ENCODE assay signal across 8 mouse cellular contexts in the genomic region with DNA sequence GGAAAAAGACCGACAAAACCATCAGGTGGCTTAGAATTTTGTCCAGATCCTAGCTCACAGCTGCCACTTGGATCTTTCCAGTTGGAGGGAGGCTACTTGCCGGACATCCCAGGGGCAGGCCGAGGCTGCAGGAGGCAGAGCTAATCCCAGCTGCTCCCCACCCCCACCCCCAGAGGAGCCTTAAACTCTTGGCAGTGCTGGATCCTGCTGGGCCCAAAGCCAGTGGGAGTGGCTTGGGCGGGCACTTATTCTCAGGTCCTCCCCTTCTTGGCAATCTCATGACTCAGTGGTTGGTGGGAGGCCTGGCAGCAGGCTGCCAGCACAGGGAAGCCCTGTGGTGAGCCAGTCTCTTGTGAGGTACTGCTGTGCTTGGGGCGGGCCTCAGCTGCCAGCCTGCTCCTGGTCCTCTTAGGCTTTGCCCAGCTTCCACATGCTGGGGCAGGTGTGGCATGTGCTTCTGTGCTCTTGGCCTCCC. TPM values are rescaled to one million over a fixed set of nuclear protein-coding genes. Genes with fewer than 3 reads are reported as not detected.
A peak's percentile ranks its signal among the peaks of the same experiment; 100 is the strongest.
DNase-seq lines count a peak whose midpoint lies in the region; ATAC-seq and TF ChIP-seq lines count a peak whose summit lies in the region.

No protein-coding gene starts in this region.

- no peaks in the 10 kb centered on the region for H3K36me3 ChIP-seq in ES-Bruce4 (ENCODE audit: control insufficient read depth, insufficient read depth, low read length, poor library complexity, severe bottlenecking)
- no peaks in the 10 kb centered on the region for H3K36me3 ChIP-seq in lung, embryonic 14.5 days (ENCODE audit: insufficient read depth)

- DNase-seq in cerebellum, adult 18-20 months = peak; percentile 78 to 82
- DNase-seq in heart, postnatal 4 days = peak; percentile 93
- DNase-seq in layer of hippocampus, adult 2 months (ENCODE audit: low spot score in 2 of 2) = peak; percentile 90 to 92
- DNase-seq in lung, embryonic 14.5 days = peak; percentile 97
- DNase-seq in ovary, postnatal 14 days (ENCODE audit: low spot score) = peak; percentile 86
- no peak for DNase-seq in yolk sac, embryonic 10.5 days (ENCODE audit: low spot score)

- no peaks in the 10 kb centered on the region for H3K9me3 ChIP-seq in ES-Bruce4 (replicated peaks; ENCODE audit: control insufficient read depth, insufficient read depth, low read length, poor library complexity, severe bottlenecking)
- H3K9me3 ChIP-seq in lung, embryonic 14.5 days (ENCODE audit: low read depth, low read length) = no peaks in the 10 kb centered on the region

- H3K4me1 ChIP-seq in ES-Bruce4 (ENCODE audit: control insufficient read depth, insufficient read depth, low read length) = peaks cover 4% of the 10 kb centered on the region
- peaks cover 17% of the 10 kb centered on the region for H3K4me1 ChIP-seq in lung, embryonic 14.5 days (ENCODE audit: insufficient read depth)

- H3K9ac ChIP-seq in ES-Bruce4 (ENCODE audit: low read depth, poor library complexity, severe bottlenecking) = no peak overlapping the region
- no peak overlapping the region for H3K9ac ChIP-seq in lung, embryonic 14.5 days

- TF ChIP-seq EP300 in ES-Bruce4 (IDR thresholded peaks at IDR 0.05; ENCODE audit: insufficient read depth, low read depth, low read length) = 0 out of 2 replicates have a peak, but pooled peaks have one; percentile 6

- H3K27me3 ChIP-seq in ES-Bruce4 (ENCODE audit: control insufficient read depth, insufficient read depth, low read length, poor library complexity, severe bottlenecking) = no peaks in the 10 kb centered on the region
- H3K27me3 ChIP-seq in lung, embryonic 14.5 days (ENCODE audit: insufficient read depth, low read length) = no peaks in the 10 kb centered on the region

- WGBS in lung, embryonic 14.5 days = 24% methylated on average over 5 of the region's 5 CpGs

- H3K4me2 ChIP-seq in lung, embryonic 14.5 days = no peak overlapping the region

- no peak overlapping the region for H3K4me3 ChIP-seq in ES-Bruce4 (ENCODE audit: low read depth, low read length)
- no peak overlapping the region for H3K4me3 ChIP-seq in layer of hippocampus, adult 2 months
- no peak overlapping the region for H3K4me3 ChIP-seq in lung, embryonic 14.5 days (ENCODE audit: low read depth, low read length)

- no peak overlapping the region for H3K27ac ChIP-seq in ES-Bruce4 (ENCODE audit: insufficient read depth, low read length)
- H3K27ac ChIP-seq in layer of hippocampus, adult 2 months = peak overlapping the region; percentile 86
- H3K27ac ChIP-seq in lung, embryonic 14.5 days (ENCODE audit: low read depth) = no peak overlapping the region

- TF ChIP-seq CTCF in ES-Bruce4 (IDR thresholded peaks at IDR 0.05; ENCODE audit: low read depth, low read length) = no peak
- TF ChIP-seq CTCF in layer of hippocampus, adult 2 months (conservative IDR thresholded peaks at IDR 0.05) = no peak
- no peak for TF ChIP-seq CTCF in lung, embryonic 14.5 days (IDR thresholded peaks at IDR 0.05; ENCODE audit: low read depth)

- no peak for TF ChIP-seq POLR2A in ES-Bruce4 (IDR thresholded peaks at IDR 0.05; ENCODE audit: insufficient read depth, low read length)

- peak; percentile 77 for ATAC-seq in frontal cortex, adult (ENCODE audit: low TSS enrichment)
- ATAC-seq in lung, embryonic 14.5 days (ENCODE audit: insufficient read depth) = peak; percentile 89

RNA-seq across cellular contexts. Expression of a gene that starts 10.8 kb away (rescaled TPM):
- polyA plus RNA-seq in ES-Bruce4 (2011; ENCODE audit: insufficient read depth, insufficient read length, low read depth, missing spikeins) = 49.2 and 50.4 TPM in 2 replicates
- total RNA-seq in heart, postnatal 4 days (2021) = 10 to 100 TPM; 23.9 to 26.0 TPM
- total RNA-seq in layer of hippocampus, adult 2 months (2021) = 100 to 1,000 TPM; 115 to 139 TPM
- 34.3 and 34.7 TPM in 2 replicates for polyA plus RNA-seq in lung, embryonic 14.5 days (2014; fragmentation: Nextera tagmentation; extraction: Ambion mirVana)

RNA-seq across cellular contexts. Expression of a gene that starts 17.8 kb away (rescaled TPM):
- 2.8 TPM in 1 of 2 replicates, not detected in the other for polyA plus RNA-seq in ES-Bruce4 (2011; ENCODE audit: insufficient read depth, insufficient read length, low read depth, missing spikeins)
- total RNA-seq in heart, postnatal 4 days (2021) = 1 to 10 TPM in 1 of 2 experiments, not detected in 1; 1.2 TPM
- total RNA-seq in layer of hippocampus, adult 2 months (2021) = 1 to 10 TPM in 1 of 2 experiments, not detected in 1; 1.2 TPM
- 1.2 and 2.4 TPM in 2 replicates for polyA plus RNA-seq in lung, embryonic 14.5 days (2014; fragmentation: Nextera tagmentation; extraction: Ambion mirVana)

RNA-seq across cellular contexts. Expression of a gene that starts 27.0 kb away (rescaled TPM):
- 2.1 and 2.8 TPM in 2 replicates for polyA plus RNA-seq in ES-Bruce4 (2011; ENCODE audit: insufficient read depth, insufficient read length, low read depth, missing spikeins)
- total RNA-seq in heart, postnatal 4 days (2021) = 1 to 10 TPM in 1 of 2 experiments, under 1 TPM in 1; 0.83 to 1.8 TPM
- 1 to 10 TPM; 1.8 to 2.2 TPM for total RNA-seq in layer of hippocampus, adult 2 months (2021)
- polyA plus RNA-seq in lung, embryonic 14.5 days (2014; fragmentation: Nextera tagmentation; extraction: Ambion mirVana) = 0.41 and 0.76 TPM in 2 replicates

RNA-seq across cellular contexts. Expression of a gene that starts 39.5 kb away (rescaled TPM):
- polyA plus RNA-seq in ES-Bruce4 (2011; ENCODE audit: insufficient read depth, insufficient read length, low read depth, missing spikeins) = not detected in 2 replicates
- total RNA-seq in heart, postnatal 4 days (2021) = not detected
- total RNA-seq in layer of hippocampus, adult 2 months (2021) = not detected
- not detected in 2 replicates for polyA plus RNA-seq in lung, embryonic 14.5 days (2014; fragmentation: Nextera tagmentation; extraction: Ambion mirVana)

RNA-seq across cellular contexts. Expression of a gene that starts 55.8 kb away (rescaled TPM):
- 68.4 and 74.6 TPM in 2 replicates for polyA plus RNA-seq in ES-Bruce4 (2011; ENCODE audit: insufficient read depth, insufficient read length, low read depth, missing spikeins)
- 10 to 100 TPM; 48.3 to 50.4 TPM for total RNA-seq in heart, postnatal 4 days (2021)
- total RNA-seq in layer of hippocampus, adult 2 months (2021) = 10 to 100 TPM; 35.8 to 39.4 TPM
- polyA plus RNA-seq in lung, embryonic 14.5 days (2014; fragmentation: Nextera tagmentation; extraction: Ambion mirVana) = 58.5 and 59.9 TPM in 2 replicates

Comparison
In these comparisons a context has a peak if more than half of its experiments do, and no peak if none do; other contexts are left out.
1. RNA of a gene that starts 10.8 kb away (total RNA-seq): 115 to 139 TPM in layer of hippocampus, adult 2 months; 23.9 to 26.0 TPM in heart, postnatal 4 days; every median in the first group is over 4 times any median in the second.